Mouse (Mus musculus): ENCODE data around the gene Fam186b. TPM values are rescaled to one million over a fixed set of nuclear protein-coding genes. Genes with fewer than 3 reads are reported as not detected.
"Not testable (repeated sequence)": the region's sequence is repeated elsewhere in the genome, so short reads cannot be mapped to it uniquely, and the experiment has no call there.

Fam186b gene
- polyA plus RNA-seq, 1 experiment from 2014 or later: not detected

- WGBS (ENCODE audit: missing documents): no CpG with 5 or more reads among the region's 10 CpGs
- no peaks in the 10 kb centered on the region for H3K79me2 ChIP-seq (ENCODE audit: inconsistent target)
- H3K36me3 ChIP-seq (ENCODE audit: inconsistent target): no peaks in the 10 kb centered on the region
- peak overlapping the region; percentile 16 for H3K27ac ChIP-seq
- H3K4me3 ChIP-seq (ENCODE audit: inconsistent target): no peak overlapping the region
These were observed 35.9 kb downstream of the Fam186b start for GRCm38 (mm10) chr15:99259730-99260252.

DNA sequence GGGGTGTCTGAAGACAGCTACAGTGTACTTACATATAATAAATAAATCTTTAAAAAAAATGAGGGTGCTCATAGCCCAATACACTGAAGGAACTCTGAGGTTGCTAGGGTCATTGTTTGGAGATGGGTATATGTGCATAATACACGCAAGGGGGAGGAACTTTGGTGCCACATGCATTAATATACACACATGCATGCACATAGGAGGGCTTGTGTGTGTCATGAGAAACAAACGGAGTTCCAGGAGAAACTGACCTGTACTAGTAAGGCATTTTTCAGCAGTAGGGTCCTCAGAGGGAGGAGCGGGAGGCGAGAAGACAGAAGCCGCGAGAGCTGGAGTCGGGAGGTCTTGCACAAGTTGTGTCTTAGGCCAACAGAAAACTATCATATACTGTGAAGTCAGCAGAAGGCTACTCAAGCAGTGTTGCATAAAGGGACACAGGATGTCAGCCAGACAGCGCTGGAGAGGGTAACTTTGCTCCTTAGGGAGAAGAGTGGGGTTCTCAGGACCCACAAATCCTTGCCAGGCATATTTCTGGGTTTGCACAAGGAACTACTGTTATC lies 36.4 kb downstream of the Fam186b start:
- Histone ChIP-seq H3K79me2 (ENCODE audit: inconsistent target) (no peaks in the 10 kb centered on the region), H3K4me3 (ENCODE audit: inconsistent target) (no peak overlapping the region), H3K27ac (peak overlapping the region; percentile 16), H3K36me3 (ENCODE audit: inconsistent target) (no peaks in the 10 kb centered on the region)
- WGBS (ENCODE audit: missing documents): 43% methylated on average over 8 of the region's 8 CpGs

GRCm38 (mm10) chr15:99255241-99255749 lies 40.4 kb downstream of the Fam186b start:
- no peak overlapping the region for H3K27ac ChIP-seq
- H3K36me3 ChIP-seq (ENCODE audit: inconsistent target): no peaks in the 10 kb centered on the region
- 95% methylated on average over 6 of the region's 6 CpGs for WGBS (ENCODE audit: missing documents)
- H3K4me3 ChIP-seq (ENCODE audit: inconsistent target): no peak overlapping the region
- H3K79me2 ChIP-seq (ENCODE audit: inconsistent target): peaks cover 9% of the 10 kb centered on the region; the same call in 1 of the 2 replicates

DNA sequence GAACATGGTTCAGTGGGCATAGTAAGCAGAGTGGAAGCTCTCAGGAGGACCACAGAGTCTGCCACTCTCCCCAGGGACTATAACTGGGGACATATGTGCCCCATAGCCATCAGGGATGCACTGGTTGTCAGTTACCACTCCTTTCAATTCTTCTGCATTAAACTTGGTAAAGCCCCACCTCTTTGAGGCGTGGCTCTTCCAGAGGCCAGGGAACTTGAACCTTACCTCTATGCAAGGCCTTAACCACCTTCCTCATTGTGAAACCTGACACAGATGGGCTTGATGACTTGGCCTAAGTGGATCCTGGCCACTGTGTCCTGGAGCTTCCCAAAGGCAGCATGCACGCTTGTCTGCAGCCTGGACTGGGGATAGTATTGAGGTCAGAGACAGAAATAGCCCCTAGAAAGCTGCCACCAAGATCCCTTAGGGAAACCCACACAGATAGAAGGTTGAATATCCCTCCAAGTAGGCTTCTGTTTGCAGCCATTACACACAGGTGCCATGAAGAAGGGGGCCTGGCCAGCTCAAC lies 41.1 kb downstream of the Fam186b start:
- H3K27ac ChIP-seq: no peak overlapping the region
- H3K79me2 ChIP-seq (ENCODE audit: inconsistent target): peaks cover 14% of the 10 kb centered on the region; the same call in 1 of the 2 replicates
- WGBS (ENCODE audit: missing documents): 97% methylated on average over 2 of the region's 2 CpGs
- H3K36me3 ChIP-seq (ENCODE audit: inconsistent target): no peaks in the 10 kb centered on the region
- H3K4me3 ChIP-seq (ENCODE audit: inconsistent target): no peak overlapping the region

GRCm38 (mm10) chr15:99253772-99254171 lies 41.9 kb downstream of the Fam186b start:
- Histone ChIP-seq H3K27ac (no peak overlapping the region), H3K79me2 (ENCODE audit: inconsistent target) (peaks cover 14% of the 10 kb centered on the region; the same call in 1 of the 2 replicates), H3K36me3 (ENCODE audit: inconsistent target) (no peaks in the 10 kb centered on the region), H3K4me3 (ENCODE audit: inconsistent target) (no peak overlapping the region)
- 96% methylated on average over 6 of the region's 6 CpGs for WGBS (ENCODE audit: missing documents)

DNA sequence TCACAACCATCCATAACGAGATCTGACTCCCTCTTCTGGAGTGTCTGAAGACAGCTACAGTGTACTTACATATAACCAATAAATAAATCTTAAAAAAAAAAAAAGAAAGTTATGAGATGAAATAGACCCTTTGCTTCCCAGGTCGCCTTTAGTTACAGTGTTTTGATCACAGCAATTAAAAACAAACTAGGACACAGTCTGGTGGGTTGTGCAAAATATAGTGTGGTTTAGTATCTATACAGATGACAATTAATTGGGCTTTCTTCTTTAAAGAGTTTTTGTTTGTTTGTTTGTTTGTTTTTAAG lies 42.6 kb downstream of the Fam186b start:
- 89% methylated on average over 1 of the region's 2 CpGs for WGBS (ENCODE audit: missing documents)
- H3K4me3 ChIP-seq (ENCODE audit: inconsistent target); H3K36me3 ChIP-seq (ENCODE audit: inconsistent target); H3K27ac ChIP-seq: not testable (repeated sequence)
- peaks cover 14% of the 10 kb centered on the region; the same call in 1 of the 2 replicates for H3K79me2 ChIP-seq (ENCODE audit: inconsistent target)

DNA sequence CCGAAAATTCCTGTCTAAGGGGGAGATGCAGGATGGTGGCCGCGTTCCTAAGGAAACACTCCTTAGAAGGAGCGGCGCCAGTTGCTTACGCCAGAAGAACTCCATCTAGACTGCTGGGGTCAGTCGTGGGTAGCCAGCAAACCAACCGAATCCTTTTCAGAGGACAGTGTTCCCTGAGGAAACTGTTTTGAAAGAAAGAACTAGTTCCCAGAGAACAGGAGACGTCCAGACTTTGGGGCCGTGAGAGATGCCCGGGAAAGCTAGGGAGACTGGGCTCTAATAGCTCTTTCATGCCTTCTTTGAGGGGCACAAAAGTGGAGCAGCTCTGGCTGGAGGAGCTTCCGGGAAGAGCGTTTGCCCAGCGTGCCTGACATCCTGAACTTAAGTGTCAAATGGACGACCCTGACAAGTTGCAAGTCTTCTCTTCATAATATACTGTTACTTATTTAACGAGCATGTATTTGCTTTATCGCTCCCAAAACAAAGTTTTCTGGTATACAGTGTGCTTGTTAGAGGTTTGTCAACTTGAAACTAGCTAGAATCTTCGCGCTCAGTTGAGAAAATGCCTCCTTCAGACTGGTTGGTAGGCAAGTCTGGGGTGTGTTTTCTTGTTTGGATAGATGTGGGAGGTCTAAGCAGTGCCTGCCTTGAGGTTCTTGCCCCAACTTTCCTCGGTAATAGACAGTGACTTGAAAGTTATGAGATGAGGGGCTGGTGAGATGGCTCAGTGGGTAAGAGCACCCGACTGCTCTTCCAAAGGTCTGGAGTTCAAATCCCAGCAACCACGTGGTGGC lies 43.1 kb downstream of the Fam186b start:
- Histone ChIP-seq H3K27ac (peak overlapping the region; percentile 95), H3K79me2 (ENCODE audit: inconsistent target) (peaks cover 14% of the 10 kb centered on the region; the same call in 1 of the 2 replicates), H3K4me3 (ENCODE audit: inconsistent target) (peak overlapping the region; percentile 65), H3K36me3 (ENCODE audit: inconsistent target) (peaks cover 4% of the 10 kb centered on the region; the same call in 1 of the 2 replicates)
- 4% methylated on average over 21 of the region's 22 CpGs for WGBS (ENCODE audit: missing documents)

- peaks cover 14% of the 10 kb centered on the region; the same call in 1 of the 2 replicates for H3K79me2 ChIP-seq (ENCODE audit: inconsistent target)
- H3K27ac ChIP-seq: peak within 1 kb of the TSS; percentile 95
- peak within 1 kb of the TSS; percentile 65 for H3K4me3 ChIP-seq (ENCODE audit: inconsistent target)
- whole genome bisulfite sequencing (ENCODE audit: missing documents): 0% methylated on average over 50 of the region's 52 CpGs
- H3K36me3 ChIP-seq (ENCODE audit: inconsistent target): peaks cover 12% of the 10 kb centered on the region; the same call in 1 of the 2 replicates
These were observed 43.9 kb downstream of the Fam186b start, which contains the start of gene Mcrs1 for GRCm38 (mm10) chr15:99251626-99252380. TSS of gene Mcrs1 (minus strand) at chr15:99251961.

DNA sequence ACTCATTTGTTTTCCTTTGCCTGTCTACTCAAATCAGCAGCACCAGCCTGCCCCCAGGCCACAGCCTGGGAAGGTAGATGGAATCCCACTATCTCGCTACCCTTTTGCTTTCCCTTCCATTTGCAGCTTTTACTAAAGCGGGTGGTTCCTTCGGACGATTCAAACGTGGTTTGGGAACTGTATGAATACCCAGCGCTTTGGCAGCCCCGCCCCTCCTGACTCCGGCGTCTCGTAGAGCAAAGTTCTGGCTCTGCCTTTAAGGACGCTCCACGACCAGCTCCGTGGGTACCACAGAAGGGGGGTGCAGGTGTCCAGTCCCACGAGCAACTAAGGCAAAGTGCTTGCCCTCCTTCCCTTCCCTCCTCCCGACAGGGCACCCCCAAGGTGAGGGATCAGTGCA lies 44.6 kb downstream of the Fam186b start:
- H3K4me3 ChIP-seq (ENCODE audit: inconsistent target): peak overlapping the region; percentile 65
- peaks cover 14% of the 10 kb centered on the region; the same call in 1 of the 2 replicates for H3K79me2 ChIP-seq (ENCODE audit: inconsistent target)
- WGBS (ENCODE audit: missing documents): 1% methylated on average over 13 of the region's 15 CpGs
- peaks cover 18% of the 10 kb centered on the region; the same call in 1 of the 2 replicates for H3K36me3 ChIP-seq (ENCODE audit: inconsistent target)
- H3K27ac ChIP-seq: 0 out of 2 replicates have a peak overlapping the region, but pooled peaks have one; percentile 13

GRCm38 (mm10) chr15:99249938-99250337 lies 45.8 kb downstream of the Fam186b start:
- Histone ChIP-seq H3K4me3 (ENCODE audit: inconsistent target) (no peak overlapping the region), H3K36me3 (ENCODE audit: inconsistent target) (peaks cover 24% of the 10 kb centered on the region; the same call in 1 of the 2 replicates)
- 100% methylated on average over 9 of the region's 11 CpGs for WGBS (ENCODE audit: missing documents)

DNA sequence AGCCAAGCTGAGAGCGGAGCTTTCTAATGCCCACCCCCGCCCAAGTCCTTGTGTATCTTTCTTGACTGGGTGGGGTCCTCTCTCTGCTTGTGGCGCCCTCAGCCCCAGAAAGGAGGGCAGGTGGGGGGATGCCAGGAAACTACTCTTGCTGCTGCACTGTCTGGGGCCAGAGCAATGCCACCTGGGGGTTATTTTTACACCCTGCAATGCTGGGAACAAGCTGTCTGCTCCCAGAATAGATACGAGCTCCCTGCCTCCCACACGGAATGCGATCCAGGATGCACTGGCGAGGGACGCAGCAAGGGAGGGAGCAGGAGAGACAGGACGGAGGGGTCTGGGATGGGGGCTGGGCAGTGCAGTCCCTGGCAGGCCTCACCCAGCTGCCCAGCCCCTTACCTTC lies 46.7 kb downstream of the Fam186b start:
- WGBS (ENCODE audit: missing documents): 96% methylated on average over 9 of the region's 9 CpGs
- Histone ChIP-seq H3K36me3 (ENCODE audit: inconsistent target) (peaks cover 32% of the 10 kb centered on the region; the same call in 1 of the 2 replicates), H3K4me3 (ENCODE audit: inconsistent target) (no peak overlapping the region), H3K27ac (no peak overlapping the region), H3K79me2 (ENCODE audit: inconsistent target) (peaks cover 14% of the 10 kb centered on the region; the same call in 1 of the 2 replicates)

More at GRCm38 (mm10) chr15:99249938-99250337, 45.8 kb downstream of the Fam186b start:
- Histone ChIP-seq H3K27ac (no peak overlapping the region), H3K79me2 (ENCODE audit: inconsistent target) (peaks cover 14% of the 10 kb centered on the region; the same call in 1 of the 2 replicates)

- WGBS (ENCODE audit: missing documents): 93% methylated on average over 6 of the region's 6 CpGs
- H3K79me2 ChIP-seq (ENCODE audit: inconsistent target): peaks cover 14% of the 10 kb centered on the region; the same call in 1 of the 2 replicates
- H3K4me3 ChIP-seq (ENCODE audit: inconsistent target); H3K27ac ChIP-seq: not testable (repeated sequence)
- H3K36me3 ChIP-seq (ENCODE audit: inconsistent target): peaks cover 40% of the 10 kb centered on the region; the same call in 1 of the 2 replicates
These were observed 49.0 kb downstream of the Fam186b start for GRCm38 (mm10) chr15:99246736-99247135.

DNA sequence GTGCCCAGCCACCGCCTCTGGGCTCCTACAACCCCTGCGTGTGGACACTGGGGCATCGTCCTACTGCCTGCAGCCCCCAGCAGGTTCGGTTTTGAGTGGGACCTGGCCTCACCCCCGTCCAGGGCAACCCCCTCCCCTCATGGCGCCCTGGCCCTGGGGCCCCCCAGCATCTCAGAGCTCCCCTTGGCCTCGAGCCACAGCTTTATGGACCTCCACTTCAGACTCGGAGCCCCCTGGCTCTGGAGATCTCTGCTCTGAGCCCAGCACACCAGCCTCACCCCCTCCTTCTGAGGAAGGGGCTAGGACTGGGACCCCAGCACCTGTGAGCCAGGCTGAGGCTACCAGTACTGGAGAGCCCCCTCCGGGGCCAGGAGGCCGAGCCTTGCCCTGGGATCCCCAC lies 53.6 kb downstream of the Fam186b start:
- Histone ChIP-seq H3K36me3 (ENCODE audit: inconsistent target) (peaks cover 30% of the 10 kb centered on the region; the same call in 1 of the 2 replicates), H3K27ac (no peak overlapping the region), H3K79me2 (ENCODE audit: inconsistent target) (no peaks in the 10 kb centered on the region), H3K4me3 (ENCODE audit: inconsistent target) (no peak overlapping the region)
- 91% methylated on average over 9 of the region's 10 CpGs for WGBS (ENCODE audit: missing documents)

DNA sequence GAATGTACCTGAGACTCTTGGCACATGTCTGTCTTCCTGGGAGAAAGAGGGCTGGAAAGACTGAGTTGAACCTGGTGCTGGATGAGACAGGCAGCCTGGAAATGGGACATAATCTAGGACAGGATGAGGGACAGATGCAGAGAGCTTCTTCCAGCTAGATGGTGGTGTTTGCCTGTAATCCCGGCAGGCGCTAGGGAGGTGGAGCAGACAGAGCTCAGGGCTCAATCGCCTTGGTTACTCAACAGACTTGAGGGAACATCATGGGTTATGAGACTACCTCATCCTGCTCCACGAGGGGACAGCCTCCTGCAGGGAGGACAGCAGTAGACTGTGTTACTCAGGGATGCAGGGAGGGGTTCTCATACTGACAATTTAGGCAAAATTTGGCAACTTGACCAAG lies 54.4 kb downstream of the Fam186b start:
- Histone ChIP-seq H3K4me3 (ENCODE audit: inconsistent target) (no peak overlapping the region), H3K79me2 (ENCODE audit: inconsistent target) (no peaks in the 10 kb centered on the region), H3K36me3 (ENCODE audit: inconsistent target) (peaks cover 23% of the 10 kb centered on the region; the same call in 1 of the 2 replicates), H3K27ac (no peak overlapping the region)
- 84% methylated on average over 4 of the region's 4 CpGs for WGBS (ENCODE audit: missing documents)
